Mouse (Mus musculus) left cerebral cortex, adult 8-10 months (tissue): ENCODE results near the gene Cited2. TPM values are rescaled to one million over a fixed set of nuclear protein-coding genes. Genes with fewer than 3 reads are reported as not detected.

Experiments used
- DNase-seq, 2 experiments: peaks; one replicate each; pipeline ENCODE4 v3.0.0; 2022; ENCODE audit warnings: low spot score in 2 of 2
- total RNA-seq, 4 experiments: library from RNA; stranded (reverse); gene quantifications; 2 replicates each; pipeline ENCODE4 v1.2.4; 2022

Gene Cited2
- 10 to 100 TPM; 32.2 to 35.6 (median 33.9) TPM for total RNA-seq

DNA sequence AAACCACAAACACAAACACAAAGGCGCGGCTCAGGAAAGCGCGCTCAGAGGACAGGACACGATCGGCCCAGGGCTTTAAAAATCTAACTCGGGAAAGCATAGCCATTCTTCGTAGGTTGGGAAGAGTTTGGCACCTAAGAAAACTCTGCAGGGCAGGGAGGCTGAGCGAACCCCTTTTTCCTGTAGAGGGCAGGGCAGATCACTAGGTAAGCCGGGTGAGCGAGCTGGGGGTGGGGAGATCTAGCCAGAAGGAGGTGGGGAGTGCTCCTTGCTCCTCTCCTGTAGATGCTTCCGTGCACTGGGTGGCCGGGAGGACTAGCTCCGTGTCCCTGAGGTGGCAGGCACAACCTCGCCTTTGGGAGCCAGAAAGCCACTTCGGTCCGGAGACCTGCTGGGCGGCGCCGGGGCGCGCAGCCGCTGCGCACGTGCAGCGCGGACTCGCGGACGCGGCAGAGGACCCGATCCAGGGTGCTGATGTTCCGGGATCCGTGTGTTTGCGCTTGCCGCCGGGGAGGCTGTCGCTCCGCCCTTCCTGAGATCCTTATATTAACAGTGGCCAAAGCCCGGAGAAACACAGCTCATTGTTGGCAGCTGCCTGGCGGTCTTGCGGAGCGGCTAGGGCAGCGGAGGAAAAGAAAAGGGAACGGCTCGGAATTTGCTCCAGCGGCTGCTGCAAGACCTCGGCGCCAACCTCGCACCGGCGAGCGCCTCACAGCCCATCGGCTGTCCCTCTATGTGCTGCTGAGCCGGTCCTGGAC, at the start of gene Cited2:
Gene Cited2, plus strand, starts transcription at position 566 of the 758 bp plus-strand sequence.
- DNase-seq: peak; percentile 90 to 100

DNA sequence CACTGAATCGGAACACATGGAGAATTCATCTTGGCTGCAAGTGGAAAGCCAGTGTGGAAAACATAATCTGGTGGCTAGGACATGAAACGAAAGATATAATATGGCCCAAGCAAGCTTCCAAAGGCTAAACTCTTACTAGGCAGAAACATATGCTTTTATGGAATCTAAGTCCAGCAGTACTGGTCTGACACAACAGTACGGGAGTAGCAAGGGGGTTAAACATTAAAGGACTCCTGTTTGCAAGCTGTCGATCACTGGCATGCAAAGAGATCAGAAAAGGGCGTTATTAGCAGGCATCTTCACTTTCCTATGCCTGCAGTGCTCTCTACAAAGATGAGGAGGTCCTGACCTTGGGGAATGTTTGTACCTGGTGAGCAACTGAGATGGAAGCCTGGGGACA, 48.6 kb upstream of the Cited2 start:
- no peak for DNase-seq

DNA sequence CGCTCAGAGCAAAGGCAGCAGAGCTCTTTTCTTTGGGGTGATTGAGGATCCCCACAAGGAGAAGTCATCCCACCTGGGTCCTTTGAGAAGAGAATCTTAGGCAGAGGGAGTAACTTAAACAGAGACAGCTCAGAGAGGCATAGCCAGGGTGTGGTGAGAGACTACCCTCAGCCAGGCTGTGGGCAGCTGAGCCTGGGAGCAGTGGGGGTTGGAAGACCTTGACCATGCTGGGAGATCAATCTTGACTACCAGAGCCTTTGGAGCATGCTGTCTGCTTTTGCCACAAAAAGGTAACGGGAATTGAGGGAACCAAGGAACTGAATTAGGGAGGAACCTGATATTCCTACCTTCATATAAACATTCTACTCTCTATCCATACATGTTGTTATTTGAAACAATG, 48.1 kb upstream of the Cited2 start:
- no peak for DNase-seq

DNA sequence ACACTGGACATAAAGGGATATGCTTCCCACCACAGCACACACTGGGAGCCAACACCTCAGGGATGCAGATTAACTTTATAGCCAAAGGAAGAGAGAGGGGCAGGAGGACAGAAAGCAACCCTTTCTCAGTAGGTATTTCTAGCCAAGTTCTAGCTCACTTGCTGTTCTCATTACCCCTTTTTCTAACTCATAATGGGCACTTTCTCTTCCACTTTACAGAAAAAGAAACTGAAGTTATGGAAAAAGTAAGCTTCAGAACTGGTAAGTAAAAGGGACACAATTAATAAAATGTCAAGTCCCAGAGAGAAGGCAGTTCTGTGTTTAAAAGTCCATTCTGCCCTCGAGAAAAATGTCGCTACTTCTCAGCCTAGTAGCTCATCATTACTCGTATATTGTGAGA, 46.6 kb upstream of the Cited2 start:
- DNase-seq: no peak

DNA sequence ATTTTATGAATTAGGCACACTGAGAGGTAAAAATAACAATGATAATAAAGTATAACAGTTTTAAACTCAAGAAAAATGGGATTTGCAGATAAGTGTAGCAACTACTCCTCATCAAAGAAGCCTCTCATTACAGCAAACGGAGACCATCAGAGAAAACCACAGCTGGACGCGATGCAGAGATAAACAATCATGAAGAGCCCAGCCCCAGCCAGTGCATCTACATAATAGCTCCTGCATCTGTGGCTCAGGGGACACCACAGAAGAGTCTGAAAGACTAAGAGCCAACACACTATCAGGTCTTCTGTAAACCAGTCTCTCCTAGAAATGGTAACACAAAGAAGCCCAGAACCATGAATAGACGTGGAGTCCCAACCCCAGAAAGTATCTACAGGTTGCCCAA, 45.7 kb upstream of the Cited2 start:
- DNase-seq: no peak

DNA sequence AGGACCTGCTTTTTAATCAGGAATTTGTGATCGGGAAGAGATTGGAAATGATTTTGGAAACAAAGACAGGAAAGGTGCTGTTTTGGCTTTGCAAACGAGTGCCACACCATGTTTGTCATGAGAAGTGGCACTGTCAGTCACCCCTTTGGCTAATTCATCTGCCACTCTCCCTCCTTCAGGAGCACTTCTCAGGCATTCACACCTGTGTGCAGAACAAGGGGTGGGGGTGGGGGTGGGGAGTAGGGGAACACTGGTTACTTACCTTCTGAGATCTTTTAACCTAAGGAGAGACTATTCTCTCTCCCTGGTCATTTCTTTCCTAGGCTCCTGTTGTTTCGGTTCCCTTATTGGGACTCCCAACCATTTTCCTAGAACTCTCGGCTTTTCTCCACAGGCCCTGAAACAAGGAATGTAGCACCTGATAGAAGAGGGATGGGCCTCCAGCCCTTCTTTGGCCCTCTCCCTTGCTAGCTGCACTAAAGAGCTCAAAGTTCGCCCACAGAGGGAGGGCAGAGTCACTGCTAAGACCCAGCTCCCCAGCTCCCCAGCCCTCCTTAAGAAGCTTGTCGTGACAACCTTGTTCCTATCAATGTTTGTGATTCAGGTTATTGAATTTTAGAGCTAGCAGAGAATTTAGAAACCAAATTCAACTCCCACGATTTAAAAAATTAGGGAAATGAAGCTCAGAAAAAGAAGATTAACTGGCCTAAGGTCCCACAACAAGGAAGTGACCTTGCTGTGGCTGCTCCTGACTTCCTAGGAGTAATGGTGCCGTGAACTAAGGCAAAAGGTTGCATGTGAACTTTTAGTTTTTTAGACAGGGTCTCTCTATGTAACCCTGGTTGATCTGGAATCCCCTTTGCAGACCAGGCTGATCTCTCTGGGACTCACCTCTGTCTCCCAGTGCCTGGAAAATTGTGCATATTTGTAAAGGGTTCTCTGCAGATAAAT, 42.3 kb upstream of the Cited2 start:
- no peak for DNase-seq

DNA sequence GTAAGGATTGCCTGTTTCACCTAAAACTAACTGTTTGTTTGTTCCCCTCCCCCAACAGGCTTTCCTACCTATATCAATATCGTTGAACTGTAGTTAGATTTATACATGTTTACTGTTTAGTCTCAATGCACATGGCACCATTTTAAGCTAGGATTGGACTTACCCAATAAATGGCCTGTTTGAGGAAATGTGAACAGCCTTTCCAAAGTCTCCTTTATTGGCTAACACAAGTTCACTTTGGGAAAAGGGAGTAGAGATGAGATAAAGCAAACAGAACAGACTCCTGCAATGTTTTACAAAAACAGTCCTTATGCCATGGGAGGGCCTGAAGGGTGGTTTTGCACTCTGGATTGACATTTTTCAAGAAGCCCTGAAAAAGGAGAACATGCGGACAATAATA, 41.6 kb upstream of the Cited2 start:
- no peak for DNase-seq

DNA sequence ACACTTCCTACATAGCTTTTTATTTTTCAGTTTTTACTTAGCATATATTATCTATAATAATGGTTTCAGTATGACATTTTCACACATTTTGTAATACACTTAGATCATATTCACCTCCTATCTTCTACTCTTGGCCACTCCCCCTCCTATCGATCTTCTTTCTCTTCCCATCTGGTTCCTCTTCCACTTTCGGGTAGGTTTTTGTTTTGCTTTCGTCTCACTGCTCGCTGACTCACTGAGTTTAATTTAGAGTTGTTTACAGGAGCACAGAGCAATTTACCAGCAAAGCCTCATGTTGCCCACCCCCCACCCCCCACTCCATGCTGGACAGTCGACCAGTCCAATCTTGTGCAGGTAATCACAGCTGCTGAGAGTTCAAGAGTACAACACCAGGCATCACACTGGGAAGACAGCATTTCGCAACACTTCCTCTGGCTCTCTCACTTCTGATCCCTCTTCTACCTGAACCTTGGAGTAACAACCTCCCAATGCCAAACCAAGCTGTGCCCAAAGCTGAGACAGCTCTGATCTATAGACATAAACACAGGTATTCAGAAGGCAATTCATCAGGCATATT, 39.1 kb upstream of the Cited2 start:
- no peak for DNase-seq

DNA sequence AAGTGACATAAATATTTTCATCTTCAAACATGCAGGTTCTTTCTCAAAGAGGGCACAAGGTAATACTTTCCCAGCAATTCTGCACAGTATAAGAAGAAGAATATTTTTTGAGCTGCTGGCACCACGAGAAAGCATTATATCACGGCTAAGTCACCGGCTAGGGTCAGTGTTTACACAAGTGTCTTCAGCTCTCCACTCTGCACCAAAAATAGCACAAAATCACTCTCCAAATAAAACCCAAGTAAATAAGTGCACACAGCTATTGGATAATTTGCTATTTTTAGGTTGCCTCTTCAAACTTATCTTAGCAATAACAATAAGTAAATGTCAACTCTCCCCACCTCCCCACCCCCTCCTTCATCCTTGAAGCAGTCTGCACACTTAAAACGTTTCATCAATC, 33.2 kb upstream of the Cited2 start:
- DNase-seq: no peak

DNA sequence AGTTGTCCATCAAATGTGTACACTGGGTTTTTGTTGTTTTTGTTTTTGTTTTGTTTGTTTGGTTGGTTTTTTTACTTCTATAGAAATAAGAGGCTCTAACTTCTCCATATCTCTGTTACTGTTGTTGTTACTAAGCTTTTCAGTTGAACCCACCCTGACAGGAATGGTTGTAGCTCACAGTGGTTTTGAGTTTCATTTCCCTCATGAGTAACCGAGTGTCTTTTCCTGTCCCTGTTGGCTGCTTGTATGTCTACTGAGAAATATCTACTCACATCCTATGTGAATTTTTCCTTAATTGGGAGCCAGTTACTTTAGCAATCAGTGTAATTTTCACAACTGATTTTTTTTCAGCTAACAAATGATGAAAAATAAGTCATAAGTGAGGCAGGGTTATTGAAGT, 31.3 kb upstream of the Cited2 start:
- no peak for DNase-seq

DNA sequence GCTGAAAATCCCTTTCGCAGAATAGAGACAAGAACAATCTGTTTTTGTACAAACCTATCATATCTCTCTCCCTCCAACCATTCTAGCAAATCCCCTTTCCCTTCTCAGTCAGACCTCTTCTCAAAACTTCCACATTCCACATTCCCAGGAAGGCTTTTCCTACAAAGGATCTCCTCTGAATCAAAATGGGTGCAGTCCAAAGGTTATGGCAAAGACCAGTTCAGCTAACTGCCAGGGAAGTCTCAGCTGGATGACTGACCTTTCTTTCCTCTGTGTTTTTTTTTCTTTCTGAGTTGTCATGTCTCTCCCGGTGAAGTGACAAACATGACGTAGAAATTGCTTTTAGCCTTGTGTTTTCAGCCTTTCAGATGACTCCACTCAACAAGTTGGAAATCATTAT, 27.2 kb upstream of the Cited2 start:
- DNase-seq: no peak

DNA sequence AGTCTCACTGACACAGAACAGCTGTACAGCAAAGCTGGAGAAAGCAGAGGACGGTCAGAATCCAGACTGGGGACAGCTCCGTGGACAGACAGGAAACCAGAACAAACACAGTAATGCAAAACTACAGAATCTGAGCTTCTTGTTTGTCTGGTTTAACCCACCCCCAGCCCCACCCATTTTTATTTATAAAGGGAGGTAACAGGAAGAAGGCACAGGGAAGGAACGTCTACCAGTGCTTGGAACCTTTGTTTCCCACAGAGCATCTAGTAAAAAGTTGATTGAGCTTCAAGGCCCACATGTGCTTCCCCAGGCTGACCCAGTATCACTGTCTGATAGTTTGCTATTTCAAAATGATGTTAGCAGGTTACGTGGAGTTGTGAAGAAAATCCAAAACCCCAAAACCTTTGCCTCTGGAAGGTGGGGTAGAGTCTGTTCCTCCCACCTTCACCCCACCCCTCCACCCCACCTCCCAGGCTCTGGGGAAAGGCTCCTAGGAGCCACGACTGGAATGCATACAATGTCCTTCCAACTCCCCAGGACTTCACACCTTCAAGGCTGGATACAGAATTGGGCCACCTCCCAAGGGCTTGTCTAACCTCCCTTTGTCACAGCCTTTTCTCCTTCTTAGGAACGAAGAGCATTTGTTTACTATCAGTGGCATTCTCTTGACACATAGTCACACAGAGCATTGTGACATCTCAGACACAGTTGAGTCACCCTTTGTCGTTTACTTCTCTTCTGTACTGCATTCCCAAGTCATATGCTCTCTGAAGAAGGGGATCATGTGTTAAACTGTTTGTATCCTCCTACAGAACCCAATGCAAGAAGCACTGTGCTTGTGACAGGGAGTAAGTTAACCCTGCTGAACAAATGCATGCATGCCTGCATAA, 25.4 kb upstream of the Cited2 start:
- DNase-seq: no peak

DNA sequence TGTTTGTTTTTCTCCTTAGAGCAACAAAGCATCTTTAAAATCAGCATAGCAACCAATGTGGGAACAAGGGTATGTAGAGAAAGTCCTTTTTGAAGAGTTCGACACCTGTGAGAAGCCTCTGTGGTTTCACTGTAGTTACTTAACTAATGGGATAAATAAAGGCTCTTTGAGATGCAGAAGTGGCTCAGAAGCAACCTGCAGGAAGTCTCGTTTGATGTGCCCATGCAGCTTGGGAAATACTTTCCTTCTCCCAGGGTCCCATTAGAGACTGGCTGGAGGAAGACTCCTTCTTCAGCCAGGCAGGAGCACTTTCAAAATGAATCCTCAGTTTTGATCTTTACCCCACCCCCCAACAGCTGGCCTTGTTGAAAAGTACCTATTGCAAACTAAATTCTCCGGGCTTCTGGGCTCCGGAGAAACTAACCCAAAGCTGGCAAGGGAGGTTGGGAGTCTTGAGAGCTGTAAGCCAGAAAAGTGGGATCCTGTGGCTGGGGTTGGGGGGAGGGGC, 17.5 kb upstream of the Cited2 start:
- no peak for DNase-seq

DNA sequence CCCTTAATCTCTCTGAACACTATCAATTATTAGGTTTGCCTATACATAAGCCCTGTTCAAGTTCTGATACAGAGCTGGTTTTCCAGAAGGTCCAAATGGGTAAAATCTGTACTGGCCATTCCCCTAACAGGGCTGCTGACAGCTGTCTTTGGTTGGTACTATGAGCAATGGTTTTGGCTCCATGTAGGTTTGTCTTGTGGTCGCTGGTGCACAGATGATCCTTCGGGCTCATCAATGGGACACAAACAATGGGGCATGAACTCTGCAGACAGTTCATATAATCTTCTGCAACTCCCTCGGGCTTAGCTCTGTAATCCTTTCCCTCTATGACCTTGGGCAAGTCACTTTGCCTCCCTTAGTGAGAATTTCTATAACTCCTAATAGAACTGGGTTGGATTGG, 12.3 kb upstream of the Cited2 start:
- no peak for DNase-seq

DNA sequence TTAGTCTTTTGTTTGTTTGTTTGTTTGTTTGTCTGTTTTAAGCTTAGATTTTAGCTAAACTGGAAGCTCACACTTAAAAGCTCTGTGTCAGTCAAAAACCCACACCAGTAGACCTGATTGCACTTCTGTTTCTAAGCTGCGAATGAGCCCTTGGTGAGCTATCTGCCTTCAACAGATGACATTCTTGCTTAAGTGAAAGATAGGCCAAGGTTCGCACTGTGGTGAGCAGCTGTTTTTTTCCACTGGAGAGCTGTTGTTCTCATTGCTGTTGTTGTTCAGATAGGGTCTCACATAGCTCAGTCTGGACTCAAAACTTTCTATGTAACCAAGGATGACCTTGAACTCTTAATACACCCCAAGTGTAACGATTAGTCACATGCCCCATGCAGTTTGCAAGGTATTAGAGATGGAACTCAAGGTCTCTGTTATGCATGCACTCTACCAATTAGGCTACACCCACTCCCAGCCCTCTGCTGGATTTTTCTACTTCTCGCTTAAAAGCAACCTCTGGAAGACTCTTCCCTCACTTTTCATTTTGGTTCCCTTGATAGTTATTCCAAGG, 3.9 kb upstream of the Cited2 start:
- no peak for DNase-seq

DNA sequence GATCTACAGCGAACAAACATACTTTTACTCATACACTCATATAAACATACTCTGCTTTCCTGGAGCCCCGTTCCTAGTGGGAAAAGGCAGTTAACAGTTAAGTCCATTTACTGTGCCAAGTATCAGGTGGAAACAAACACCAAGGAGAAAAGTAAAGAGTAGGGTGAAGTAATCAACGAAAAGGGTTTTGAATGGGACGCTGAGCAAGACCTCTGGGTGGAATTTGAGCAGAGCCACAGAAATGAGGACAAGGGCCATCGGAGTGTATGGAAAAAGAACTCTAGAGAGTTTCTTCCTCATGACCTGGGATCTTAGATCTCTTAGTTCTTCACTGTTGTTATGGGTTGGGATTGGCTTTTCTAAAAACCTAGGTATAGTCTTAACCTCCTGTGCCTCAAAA, 3.4 kb upstream of the Cited2 start:
- DNase-seq: no peak

DNA sequence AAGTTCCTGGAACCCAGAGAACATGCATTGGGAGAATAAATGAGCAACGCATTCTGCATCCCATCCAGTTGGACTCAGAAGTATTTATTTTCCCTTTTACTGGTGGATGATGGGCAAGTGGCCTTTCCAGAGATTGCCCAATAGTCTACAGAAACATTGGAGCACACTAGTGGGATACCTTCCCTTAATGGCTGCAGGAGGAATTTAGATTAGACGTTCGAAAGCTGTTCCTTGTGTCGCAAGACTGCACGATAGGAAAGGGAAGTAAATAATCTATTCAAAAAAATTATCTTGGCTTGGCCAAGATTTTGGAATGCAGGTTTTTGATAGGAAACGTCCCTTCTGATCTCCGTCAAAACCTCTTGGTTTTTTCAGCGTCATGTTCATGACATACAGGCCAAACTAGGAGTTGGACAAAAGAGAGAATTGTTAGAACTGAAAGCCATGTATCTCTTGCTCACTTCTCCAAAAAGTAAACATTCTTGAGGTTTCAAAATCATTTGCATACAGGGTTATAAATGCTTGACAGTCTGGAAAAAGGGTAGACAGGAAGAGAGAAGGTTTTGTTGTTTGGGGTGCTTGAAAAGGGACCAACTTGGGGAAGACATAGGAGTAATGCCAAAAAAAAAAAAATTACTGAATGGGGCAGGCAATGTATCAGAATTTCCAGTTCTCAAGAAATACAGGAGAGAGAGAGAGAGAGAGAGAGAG, 2.0 kb upstream of the Cited2 start:
- DNase-seq: no peak

DNA sequence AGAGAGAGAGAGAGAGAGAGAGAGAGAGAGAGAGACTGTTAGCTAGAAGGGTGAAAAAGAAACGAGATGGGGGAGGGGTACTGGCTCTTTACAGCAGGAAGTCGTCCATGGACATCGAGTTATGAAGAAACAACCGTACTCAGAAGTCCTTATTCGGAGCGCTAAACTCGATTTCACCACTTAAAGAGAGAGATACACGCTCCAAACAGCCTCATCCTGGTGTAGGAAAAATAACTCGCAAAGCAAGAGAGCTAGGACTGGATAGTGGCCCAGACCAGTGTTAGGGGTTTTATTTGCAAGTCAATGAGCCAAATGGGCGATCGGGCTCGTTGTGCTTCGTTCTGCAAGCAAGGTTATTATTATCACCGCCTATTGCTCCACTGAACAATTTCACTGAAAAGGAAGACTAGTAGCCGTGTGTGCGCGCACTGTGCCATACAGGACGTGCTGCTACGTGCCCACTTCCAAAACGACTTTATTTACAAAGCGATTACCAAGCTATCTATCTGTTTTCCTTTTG, 1.4 kb upstream of the Cited2 start:
- DNase-seq: peak in 1 of 2 experiments; percentile 46

DNA sequence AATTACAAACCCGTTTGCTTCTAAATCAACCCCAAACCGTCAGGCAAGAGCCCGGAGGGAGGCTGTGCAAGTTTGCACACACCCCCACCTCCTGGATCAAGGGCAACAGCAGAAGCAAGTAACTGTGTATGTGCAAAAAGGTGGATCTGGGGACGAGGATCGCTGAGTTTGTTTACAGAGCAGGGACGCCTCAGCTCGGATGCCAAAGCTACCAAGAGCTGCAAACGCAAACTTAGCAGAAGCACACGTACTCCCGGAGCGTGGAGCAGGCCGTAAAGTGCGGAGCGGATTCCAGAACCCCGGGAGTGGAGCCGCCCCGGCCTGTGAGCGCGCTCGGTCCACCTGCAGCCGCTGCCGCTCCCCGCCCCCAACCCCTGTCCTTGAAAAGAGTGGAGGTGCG, 860 bp upstream of the Cited2 start:
- DNase-seq: peak; percentile 91 to 97

DNA sequence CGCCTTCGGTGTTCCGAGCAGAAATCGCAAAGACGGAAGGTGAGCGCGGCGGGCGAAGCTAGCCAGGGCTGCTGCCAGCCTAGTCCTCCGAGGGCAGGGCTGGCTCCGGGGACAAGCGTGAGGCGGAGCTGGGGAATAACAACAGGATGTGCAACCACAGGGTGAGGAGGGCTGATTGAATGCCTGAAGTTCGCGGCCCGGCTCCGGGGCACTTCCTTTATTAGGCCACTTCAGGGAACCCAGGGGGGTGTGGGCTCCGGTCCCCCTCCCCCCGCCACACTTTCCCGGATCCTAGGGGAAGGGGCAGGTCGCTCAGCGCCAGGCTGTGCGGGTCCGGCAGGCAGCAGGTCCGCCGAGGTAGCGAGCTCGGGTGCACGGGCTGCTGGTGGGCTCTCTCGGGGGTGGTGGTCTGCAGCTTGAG, 413 bp downstream of the Cited2 start:
- DNase-seq: no peak
